Mouse (Mus musculus) olfactory bulb, adult 2 months (tissue): ENCODE measurements around the gene Atg2a. TPM values are rescaled to one million over a fixed set of nuclear protein-coding genes. Genes with fewer than 3 reads are reported as not detected.

ENCODE experiments used
- H3K27ac ChIP-seq: fragments of 200-500 bp; 2 replicates; pipeline ENCODE4 v1.5.1; 2012; ENCODE audit warnings: low read depth, low read length; ENCODE audit not compliant: insufficient read depth
- H3K4me1 ChIP-seq: fragments of 200-500 bp; 2 replicates; pipeline ENCODE4 v1.6.1; 2012; ENCODE audit warnings: low read length; ENCODE audit not compliant: control insufficient read depth, insufficient read depth
- H3K4me3 ChIP-seq: fragments of 200-500 bp; 2 replicates; pipeline ENCODE4 v1.5.1; 2012; ENCODE audit warnings: mild to moderate bottlenecking, low read depth, low read length, moderate library complexity; ENCODE audit not compliant: insufficient read depth
- CTCF ChIP-seq: fragments of 200-500 bp; IDR thresholded peaks from 2 replicates; pipeline ENCODE4 v1.5.1; 2012; ENCODE audit warnings: low read depth, mild to moderate bottlenecking, low read length, moderate library complexity; ENCODE audit not compliant: insufficient read depth
- POLR2A ChIP-seq: fragments of 200-500 bp; IDR thresholded peaks from 2 replicates; pipeline ENCODE4 v1.6.1; 2012; ENCODE audit warnings: mild to moderate bottlenecking, low read depth, low read length, moderate library complexity; ENCODE audit not compliant: insufficient read depth
- WGBS: fragments of 180-500 bp; shearing (Covaris S2); methylation state at CpG from one replicate; pipeline ENCODE4 v1.1.7; 2018; 5-methylcytosine and 5-hydroxymethylcytosine counted together
- polyA plus RNA-seq: library from polyadenylated mRNA; stranded (reverse); fragments of >200 nt; gene quantifications from 2 replicates; pipeline ENCODE4 v1.2.4, GENCODE M21; 2012; ENCODE audit warnings: low replicate concordance; ENCODE audit not compliant: missing spikeins, insufficient read depth, insufficient read length

Atg2a gene
- polyA plus RNA-seq, 1 experiment, result not detected

DNA sequence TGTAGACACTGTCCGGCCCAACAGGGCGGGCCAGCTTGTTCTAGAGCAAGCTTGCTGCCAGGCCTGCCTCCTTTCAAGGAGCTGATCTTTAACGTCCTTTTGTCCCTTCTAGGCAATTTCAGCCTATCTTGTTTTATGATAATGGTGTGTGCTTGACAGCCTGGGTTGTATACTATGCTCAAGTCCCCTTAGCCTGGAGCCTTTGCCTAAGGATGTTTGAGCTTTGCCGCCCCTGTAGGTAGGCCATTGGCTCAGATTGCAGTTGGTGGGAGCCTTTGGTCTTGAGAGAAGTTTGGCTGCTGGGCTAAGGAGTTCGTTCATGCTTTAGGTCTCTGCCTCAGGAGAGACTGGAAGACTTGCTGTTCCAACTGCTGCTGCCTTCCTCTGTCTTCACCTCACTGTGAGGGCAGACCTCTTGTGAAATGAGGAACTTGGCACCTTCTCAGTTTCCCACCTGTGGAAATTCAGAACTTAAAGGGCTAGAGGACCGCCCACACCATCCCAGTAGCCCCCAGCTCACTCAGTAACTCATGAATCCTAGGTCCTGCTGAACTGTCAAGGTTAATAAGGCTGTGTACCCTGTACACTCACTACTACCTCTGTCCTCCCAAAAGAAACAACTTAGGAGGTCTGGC lies 37.1 kb downstream of the Atg2a start:
- 52% methylated on average over 6 of the region's 6 CpGs for WGBS
- Histone ChIP-seq H3K4me1 (peaks cover 26% of the 10 kb centered on the region), H3K4me3 (peak overlapping the region; percentile 97), H3K27ac (no peak overlapping the region)
- TF ChIP-seq POLR2A, result no peak
- no peak for TF ChIP-seq CTCF

DNA sequence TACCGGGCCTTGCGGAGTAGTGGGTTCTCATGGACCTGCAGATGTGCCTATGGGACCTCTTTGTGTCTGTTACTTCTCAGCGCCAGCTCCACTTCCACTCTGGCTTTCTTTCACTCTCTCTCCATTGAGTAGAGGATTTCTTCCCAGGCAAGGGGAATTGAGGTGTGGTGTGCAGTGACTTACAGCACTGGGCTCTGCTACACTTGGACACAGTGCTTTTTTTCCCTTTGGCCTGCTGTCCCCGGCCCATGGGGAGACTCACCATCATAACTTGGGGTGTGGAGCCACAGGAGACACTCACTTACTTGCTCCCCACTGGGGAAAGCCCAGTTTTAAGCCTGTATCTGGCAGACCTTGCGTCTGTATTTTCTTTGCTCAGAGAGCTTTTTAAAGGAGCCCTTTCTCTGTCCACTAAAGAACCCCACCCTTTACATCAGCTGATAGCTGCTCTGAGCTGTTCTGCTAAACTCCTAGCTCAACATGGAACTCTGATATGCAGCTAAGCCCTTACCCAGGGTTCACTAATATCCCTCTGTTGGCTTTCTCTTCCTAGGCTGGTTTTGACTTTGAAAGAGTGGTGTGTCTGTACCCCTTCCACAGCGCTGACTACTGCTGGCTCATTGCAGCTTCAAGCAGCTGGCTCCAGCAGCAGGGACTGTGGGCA lies 38.1 kb downstream of the Atg2a start:
- no peak overlapping the region for H3K4me3 ChIP-seq
- 77% methylated on average over 6 of the region's 6 CpGs for WGBS
- no peak overlapping the region for H3K27ac ChIP-seq
- TF ChIP-seq POLR2A (no peak), CTCF (no peak)
- peaks cover 26% of the 10 kb centered on the region for H3K4me1 ChIP-seq

DNA sequence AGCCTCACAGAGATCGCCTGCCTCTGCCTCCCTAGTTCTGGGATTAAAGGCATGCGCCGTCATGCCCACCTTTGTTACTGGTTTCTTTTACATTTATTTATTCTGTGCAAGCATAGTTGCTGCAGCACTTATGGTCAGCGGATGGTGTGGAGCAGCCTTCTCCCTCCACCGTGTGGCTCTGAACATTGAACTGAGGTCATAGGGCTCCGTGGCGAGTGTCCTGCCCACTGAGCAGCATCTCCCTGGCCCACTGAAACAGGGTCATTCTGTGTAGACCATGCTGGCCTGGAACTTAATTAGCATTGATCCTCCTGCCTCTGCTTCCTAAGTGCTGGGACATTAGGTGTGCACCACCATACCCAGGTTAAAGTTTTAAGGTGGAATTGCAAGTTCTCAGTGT lies 39.1 kb downstream of the Atg2a start:
- TF ChIP-seq CTCF, result no peak
- no peak for TF ChIP-seq POLR2A
- Histone ChIP-seq H3K4me3 (no peak overlapping the region), H3K4me1 (peaks cover 26% of the 10 kb centered on the region), H3K27ac (no peak overlapping the region)
- 88% methylated on average over 7 of the region's 7 CpGs for WGBS

DNA sequence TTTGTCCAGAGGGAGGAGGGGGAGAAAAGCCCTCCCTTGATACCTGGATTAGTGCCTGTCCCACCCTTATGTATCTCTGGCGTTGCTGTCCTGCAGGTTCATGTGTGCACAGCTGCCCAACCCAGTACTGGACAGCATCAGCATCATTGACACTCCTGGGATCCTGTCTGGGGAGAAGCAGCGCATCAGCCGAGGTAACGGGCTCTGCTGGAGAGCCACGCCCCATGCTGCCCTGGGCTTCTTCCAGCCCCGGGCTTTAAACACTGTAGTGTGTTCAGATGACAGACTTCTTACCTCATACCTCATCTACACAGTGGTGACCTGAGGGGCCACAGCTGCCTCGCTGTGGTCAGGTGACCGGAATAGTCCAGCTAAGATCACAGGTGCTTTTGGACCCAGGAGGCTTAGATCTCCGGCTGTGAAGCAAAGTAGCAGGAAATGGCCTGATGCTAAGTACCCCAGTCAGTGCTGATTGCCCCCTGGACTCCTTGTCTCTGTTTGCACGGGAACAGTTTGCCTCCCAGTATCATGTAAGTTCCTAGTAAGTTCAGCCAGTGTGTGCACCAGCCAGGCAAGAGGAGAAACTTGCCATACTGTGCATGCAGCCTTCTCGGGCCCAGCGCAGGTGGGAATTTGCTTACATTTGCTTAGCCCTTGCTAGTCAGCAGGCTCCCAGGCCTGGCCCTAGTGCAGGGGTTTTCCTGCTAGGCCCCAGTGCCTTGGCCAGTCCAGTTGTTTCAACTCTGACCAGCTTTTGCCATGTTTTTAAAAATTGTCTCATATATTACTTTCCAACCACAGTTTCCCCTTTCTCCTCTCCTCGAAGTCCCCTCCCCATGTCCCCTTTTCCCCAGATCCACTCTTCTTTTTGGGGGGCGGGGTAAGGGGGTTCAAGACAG lies 39.9 kb downstream of the Atg2a start:
- WGBS, result 88% methylated on average over 14 of the region's 14 CpGs
- H3K27ac ChIP-seq, result no peak overlapping the region
- TF ChIP-seq POLR2A (no peak), CTCF (no peak)
- peaks cover 24% of the 10 kb centered on the region for H3K4me1 ChIP-seq
- no peak overlapping the region for H3K4me3 ChIP-seq

DNA sequence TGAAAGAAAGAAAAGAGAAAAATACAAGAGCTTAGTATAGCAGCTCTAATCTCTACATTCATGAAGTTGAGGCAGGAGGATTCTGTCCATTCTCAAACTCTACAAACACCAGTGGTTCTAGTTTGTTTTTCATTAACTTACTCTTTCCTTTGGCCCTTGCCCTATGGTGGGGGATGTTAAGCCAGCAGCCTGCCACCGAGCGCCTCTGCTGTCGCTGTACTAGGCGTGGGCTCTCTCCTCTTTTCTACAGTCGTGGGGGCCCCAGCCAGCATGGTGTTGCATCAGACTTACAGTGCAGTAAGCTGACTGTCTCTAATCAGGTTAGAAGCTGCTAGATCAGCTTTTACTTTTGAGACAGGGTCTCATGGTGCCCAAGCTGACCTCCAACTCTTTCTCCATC lies 41.5 kb downstream of the Atg2a start:
- WGBS, result 77% methylated on average over 5 of the region's 5 CpGs
- H3K4me1 ChIP-seq, result peaks cover 25% of the 10 kb centered on the region
- H3K27ac ChIP-seq, result no peak overlapping the region
- H3K4me3 ChIP-seq, result no peak overlapping the region
- TF ChIP-seq CTCF (no peak), POLR2A (no peak)

DNA sequence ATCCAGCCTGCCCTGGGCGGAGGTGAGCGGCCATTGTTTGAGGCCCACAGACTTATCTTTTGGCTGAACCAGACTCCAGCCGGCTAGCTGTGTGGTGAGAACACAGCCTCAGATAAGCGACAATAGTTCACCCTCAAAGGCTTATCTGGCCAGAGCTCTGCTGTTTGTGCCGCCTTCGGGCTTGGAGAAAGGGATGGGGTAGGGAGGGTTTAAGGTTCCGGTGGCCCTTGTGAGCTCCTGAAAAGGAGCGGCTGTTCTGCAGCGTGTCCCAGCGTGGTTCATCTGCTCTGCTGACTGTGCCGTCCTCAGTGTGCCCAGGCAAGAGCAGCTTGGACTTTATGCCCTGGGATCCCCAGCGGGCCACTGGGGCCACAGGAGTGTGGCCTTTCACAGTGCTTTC lies 43.0 kb downstream of the Atg2a start:
- Histone ChIP-seq H3K4me3 (no peak overlapping the region), H3K27ac (no peak overlapping the region), H3K4me1 (peaks cover 20% of the 10 kb centered on the region)
- WGBS, result 92% methylated on average over 12 of the region's 12 CpGs
- TF ChIP-seq CTCF, result no peak
- no peak for TF ChIP-seq POLR2A

DNA sequence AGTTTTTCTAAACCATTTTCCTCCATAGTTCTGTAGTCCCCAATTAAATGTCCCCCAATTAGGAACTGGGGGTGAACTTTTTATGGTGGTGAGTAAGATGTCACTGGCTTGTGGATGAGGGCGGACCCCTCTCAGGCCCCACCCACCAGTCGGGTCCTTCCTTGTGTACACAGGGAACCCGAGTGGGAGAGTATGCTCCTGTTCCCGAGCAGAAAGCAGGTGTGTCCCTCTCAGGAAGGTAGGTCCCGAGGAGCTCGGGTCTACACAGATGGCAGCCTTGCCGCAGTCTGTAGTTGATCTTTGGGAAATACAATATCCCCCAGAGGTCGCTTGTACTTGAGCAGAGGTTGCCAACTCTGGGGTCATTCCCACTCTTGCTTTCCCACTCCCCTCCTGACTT lies 43.8 kb downstream of the Atg2a start:
- TF ChIP-seq POLR2A (no peak), CTCF (no peak)
- Histone ChIP-seq H3K27ac (no peak overlapping the region), H3K4me3 (no peak overlapping the region), H3K4me1 (peaks cover 16% of the 10 kb centered on the region)
- WGBS, result 78% methylated on average over 8 of the region's 8 CpGs

DNA sequence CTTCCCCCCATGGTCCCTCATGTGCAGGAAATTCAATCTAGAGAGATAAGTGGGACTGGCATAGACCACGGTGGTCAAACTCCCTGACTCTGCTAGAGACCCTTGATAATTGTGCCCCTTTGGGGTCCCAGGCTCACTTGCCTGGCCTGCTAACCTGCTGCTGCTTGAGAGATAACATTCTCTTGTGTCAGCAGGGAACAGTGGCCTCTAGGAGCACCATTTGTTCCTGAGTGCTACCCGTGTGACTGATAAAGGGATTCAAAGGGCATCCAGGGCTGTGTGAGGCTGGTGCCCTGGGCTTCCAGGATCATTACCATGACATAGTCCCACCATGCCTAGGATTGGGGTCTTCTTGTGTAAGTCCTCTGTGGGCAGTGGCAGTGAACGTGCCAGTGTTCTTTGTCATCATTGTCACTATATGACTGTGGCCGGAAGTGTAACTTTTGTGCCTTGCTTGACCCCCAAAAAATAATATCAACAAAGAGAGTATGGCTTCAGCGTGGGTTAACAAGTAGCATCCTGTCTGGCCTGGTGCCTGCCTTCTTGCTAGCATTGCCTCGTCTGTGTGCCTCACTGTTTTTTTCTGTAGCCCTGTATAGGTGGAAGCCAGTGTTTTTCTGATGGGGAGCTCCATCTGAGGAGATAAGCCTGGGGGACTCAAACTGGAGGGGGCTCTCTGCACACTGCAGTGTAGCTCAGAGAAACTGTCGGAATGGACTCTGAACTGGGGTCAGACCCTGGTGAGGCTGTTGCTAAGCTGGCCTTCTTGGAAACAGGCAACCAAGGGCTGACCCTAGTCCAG lies 44.4 kb downstream of the Atg2a start:
- TF ChIP-seq POLR2A (no peak), CTCF (no peak)
- WGBS, result 74% methylated on average over 7 of the region's 7 CpGs
- Histone ChIP-seq H3K27ac (no peak overlapping the region), H3K4me1 (peaks cover 13% of the 10 kb centered on the region), H3K4me3 (no peak overlapping the region)
